Mouse (Mus musculus): ENCODE measurements around the gene Sall4. TPM values are rescaled to one million over a fixed set of nuclear protein-coding genes. Genes with fewer than 3 reads are reported as not detected.
"Not testable (repeated sequence)": the region's sequence is repeated elsewhere in the genome, so short reads cannot be mapped to it uniquely, and the experiment has no call there.

Gene Sall4
- polyA plus RNA-seq, 1 experiment: not detected

- peaks cover 15% of the 10 kb centered on the region for H3K27me3 ChIP-seq (ENCODE audit: control insufficient read depth, insufficient read depth, low read length)
- WGBS: 28% methylated on average over 4 of the region's 4 CpGs
Measured at GRCm38 (mm10) chr2:168761954-168762353, 5.8 kb downstream of the Sall4 start.

DNA sequence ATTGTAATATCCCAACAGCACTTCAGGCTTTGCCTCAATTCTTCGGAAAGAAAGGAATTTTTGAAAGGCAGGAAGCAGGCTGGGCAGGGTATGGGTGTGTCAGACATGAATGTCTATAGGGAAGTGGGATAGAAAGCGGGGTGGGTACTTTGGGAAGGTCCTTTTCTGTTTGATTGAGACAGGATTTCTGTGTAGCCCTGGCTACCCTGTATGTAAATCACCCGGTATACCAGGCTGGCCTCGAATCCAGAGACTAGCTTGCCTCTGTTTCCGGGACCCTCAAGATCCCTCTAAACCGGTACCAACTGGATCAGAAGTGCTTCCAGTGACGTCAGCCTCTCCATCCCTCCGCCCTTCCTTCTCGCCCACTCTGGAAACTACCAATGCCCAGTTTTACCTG lies 6.6 kb downstream of the Sall4 start:
- no peak overlapping the region for H3K4me3 ChIP-seq (ENCODE audit: extremely low read depth, insufficient read depth, insufficient read length)
- 70% methylated on average over 9 of the region's 9 CpGs for WGBS
- no peak overlapping the region for H3K27ac ChIP-seq (ENCODE audit: insufficient read depth, low read length)
- no peaks in the 10 kb centered on the region for H3K4me1 ChIP-seq (ENCODE audit: control insufficient read depth, insufficient read depth, insufficient read length)
- peaks cover 10% of the 10 kb centered on the region for H3K27me3 ChIP-seq (ENCODE audit: control insufficient read depth, insufficient read depth, low read length)
- TF ChIP-seq POLR2A (IDR thresholded peaks at IDR 0.05; ENCODE audit: low read depth, low read length) (no peak), CTCF (IDR thresholded peaks at IDR 0.05; ENCODE audit: extremely low read depth, insufficient read depth, insufficient read length, insufficient replicate concordance) (no peak)
- no peak for DNase-seq (ENCODE audit: low read depth in 1 of 2, low spot score in 2 of 2)
- no peaks in the 10 kb centered on the region for H3K36me3 ChIP-seq (ENCODE audit: control insufficient read depth, insufficient read depth, low read length)

More at GRCm38 (mm10) chr2:168761954-168762353, 5.8 kb downstream of the Sall4 start:
- no peak overlapping the region for H3K27ac ChIP-seq (ENCODE audit: insufficient read depth, low read length)
- no peaks in the 10 kb centered on the region; the same call in 1 of the 2 replicates for H3K4me1 ChIP-seq (ENCODE audit: control insufficient read depth, insufficient read depth, insufficient read length)
- H3K4me3 ChIP-seq (ENCODE audit: extremely low read depth, insufficient read depth, insufficient read length): no peak overlapping the region
- TF ChIP-seq POLR2A (IDR thresholded peaks at IDR 0.05; ENCODE audit: low read depth, low read length) (no peak), CTCF (IDR thresholded peaks at IDR 0.05; ENCODE audit: extremely low read depth, insufficient read depth, insufficient read length, insufficient replicate concordance) (no peak)
- no peaks in the 10 kb centered on the region for H3K36me3 ChIP-seq (ENCODE audit: control insufficient read depth, insufficient read depth, low read length)
- DNase-seq (ENCODE audit: low read depth in 1 of 2, low spot score in 2 of 2): no peak

DNA sequence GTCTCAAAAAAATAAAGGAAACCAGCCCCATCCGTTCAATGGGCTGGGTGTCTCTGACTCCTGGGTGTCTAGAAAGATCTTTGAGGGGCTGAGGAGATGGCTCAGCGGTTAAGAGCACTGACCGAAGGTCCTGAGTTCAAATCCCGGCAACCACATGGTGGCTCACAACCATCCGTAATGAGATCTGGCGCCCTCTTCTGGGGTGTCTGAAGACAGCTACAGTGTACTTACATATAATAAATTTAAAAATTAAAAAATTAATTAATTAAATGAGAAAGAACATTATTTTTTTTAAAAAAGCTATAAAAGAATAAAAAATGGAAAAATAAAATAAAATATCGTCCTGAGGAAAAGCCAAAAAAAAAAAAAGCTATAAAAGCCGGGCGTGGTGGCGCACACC lies 23.3 kb downstream of the Sall4 start:
- H3K27me3 ChIP-seq (ENCODE audit: control insufficient read depth, insufficient read depth, low read length); H3K27ac ChIP-seq (ENCODE audit: insufficient read depth, low read length); H3K36me3 ChIP-seq (ENCODE audit: control insufficient read depth, insufficient read depth, low read length); DNase-seq (ENCODE audit: low read depth in 1 of 2, low spot score in 2 of 2); H3K4me1 ChIP-seq (ENCODE audit: control insufficient read depth, insufficient read depth, insufficient read length); H3K4me3 ChIP-seq (ENCODE audit: extremely low read depth, insufficient read depth, insufficient read length): not testable (repeated sequence)
- WGBS: 88% methylated on average over 10 of the region's 10 CpGs

DNA sequence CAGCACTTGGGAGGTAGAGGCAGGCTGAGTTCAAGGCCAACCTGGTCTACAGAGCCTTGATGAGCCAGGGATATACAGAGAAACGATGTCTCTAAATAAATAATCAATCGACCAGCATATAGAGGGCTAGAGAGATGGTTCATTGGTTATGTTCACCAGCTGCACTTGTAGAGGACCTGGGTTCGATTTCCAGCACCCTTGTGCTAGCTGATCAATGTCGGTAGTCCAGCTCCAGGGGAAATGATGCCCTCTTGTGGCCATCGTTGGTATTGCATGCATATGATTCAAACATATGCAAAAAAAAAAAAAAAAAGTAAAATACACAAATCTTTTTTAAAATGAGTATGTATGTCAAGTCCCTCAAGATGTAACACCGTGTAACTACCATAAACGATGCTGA lies 25.1 kb downstream of the Sall4 start:
- 22% methylated on average over 7 of the region's 7 CpGs for WGBS
- H3K27me3 ChIP-seq (ENCODE audit: control insufficient read depth, insufficient read depth, low read length): peaks cover 10% of the 10 kb centered on the region
- TF ChIP-seq CTCF (IDR thresholded peaks at IDR 0.05; ENCODE audit: extremely low read depth, insufficient read depth, insufficient read length, insufficient replicate concordance): peak; percentile 28; the same call in 1 of the 2 replicates
- TF ChIP-seq POLR2A (IDR thresholded peaks at IDR 0.05; ENCODE audit: low read depth, low read length): no peak
- H3K36me3 ChIP-seq (ENCODE audit: control insufficient read depth, insufficient read depth, low read length): no peaks in the 10 kb centered on the region
- DNase-seq (ENCODE audit: low read depth in 1 of 2, low spot score in 2 of 2): peak in 1 of 2 experiments; percentile 32
- H3K27ac ChIP-seq (ENCODE audit: insufficient read depth, low read length): no peak overlapping the region
- peaks cover 5% of the 10 kb centered on the region; the same call in 1 of the 2 replicates for H3K4me1 ChIP-seq (ENCODE audit: control insufficient read depth, insufficient read depth, insufficient read length)
- no peak overlapping the region for H3K4me3 ChIP-seq (ENCODE audit: extremely low read depth, insufficient read depth, insufficient read length)

DNA sequence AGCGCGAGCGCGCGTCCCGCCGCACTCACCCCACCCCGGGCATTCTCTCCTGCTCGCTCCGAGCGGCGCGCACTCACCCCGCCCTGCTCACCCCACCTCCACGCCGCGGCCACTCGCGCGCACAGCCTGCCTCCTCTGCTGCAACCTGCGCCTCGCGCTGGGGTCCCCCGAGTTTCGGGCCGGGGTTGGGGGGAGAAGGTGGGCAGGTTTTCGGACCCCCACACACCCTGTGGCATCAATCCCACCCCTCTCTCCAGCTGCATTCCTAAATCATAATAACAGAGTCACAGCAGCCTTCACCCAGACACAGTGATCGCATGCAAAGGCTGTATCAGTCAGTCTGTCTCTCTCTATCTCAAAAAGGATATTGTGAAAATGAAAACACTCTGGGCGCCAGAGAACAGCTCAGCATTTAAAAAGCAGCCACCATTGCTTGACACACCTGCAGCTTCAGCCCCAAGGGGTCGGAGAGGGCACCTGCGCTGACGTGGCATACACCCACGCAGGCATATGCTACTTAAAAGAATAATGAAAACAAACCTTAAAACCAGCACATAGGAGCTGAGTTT lies 25.6 kb downstream of the Sall4 start, which contains the start of gene Atp9a:
TSS of gene Atp9a (minus strand) at position 351 of the 569 bp plus-strand sequence.
- DNase-seq (ENCODE audit: low read depth in 1 of 2, low spot score in 2 of 2): no peak

DNA sequence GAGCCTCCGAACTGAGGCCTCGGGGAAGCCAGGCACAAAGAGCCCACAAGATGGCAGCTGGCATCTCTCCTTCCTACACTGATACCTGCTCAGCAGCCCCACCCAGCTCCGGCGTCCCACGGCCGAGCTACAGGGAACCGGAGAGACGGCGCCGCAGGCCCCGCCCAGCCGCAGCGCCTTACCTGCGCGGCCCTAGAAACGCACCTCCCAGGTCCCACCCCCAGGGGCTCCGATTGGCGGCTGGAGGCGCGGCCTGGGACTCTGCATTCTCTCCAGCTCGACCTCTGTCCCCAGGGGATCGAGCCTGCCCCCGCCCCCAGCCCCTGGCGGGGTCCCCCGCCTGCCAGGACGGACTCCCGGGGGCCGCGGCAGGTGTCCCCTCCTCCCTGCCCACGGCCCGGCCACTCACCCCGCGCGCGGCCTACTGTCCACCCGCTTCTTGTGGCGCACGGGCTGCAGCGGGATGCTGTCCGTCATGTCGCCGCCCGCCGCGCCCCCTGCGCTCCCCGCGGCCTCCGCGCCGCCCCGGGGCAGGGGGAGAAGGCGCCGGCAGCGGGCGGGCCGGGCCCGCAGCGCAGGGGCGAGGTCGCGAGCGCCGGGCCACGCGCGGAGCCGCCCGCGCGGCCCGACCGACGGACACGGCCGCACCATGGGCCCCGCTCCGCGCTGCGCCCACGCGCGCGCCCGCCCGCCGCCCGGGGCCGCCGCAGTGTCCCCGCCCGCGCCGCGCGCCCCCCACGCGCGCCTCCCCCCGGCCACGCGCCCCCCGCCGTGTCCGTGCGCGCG lies 26.3 kb downstream of the Sall4 start:
- Histone ChIP-seq H3K27ac (ENCODE audit: insufficient read depth, low read length) (no peak overlapping the region), H3K4me3 (ENCODE audit: extremely low read depth, insufficient read depth, insufficient read length) (peak overlapping the region; percentile 51)

More for the DNA sequence above, 25.6 kb downstream of the Sall4 start, which contains the start of gene Atp9a:
- peaks cover 5% of the 10 kb centered on the region; the same call in 1 of the 2 replicates for H3K4me1 ChIP-seq (ENCODE audit: control insufficient read depth, insufficient read depth, insufficient read length)
- peaks cover 10% of the 10 kb centered on the region for H3K27me3 ChIP-seq (ENCODE audit: control insufficient read depth, insufficient read depth, low read length)
- WGBS: 8% methylated on average over 27 of the region's 33 CpGs
- no peak for TF ChIP-seq POLR2A (IDR thresholded peaks at IDR 0.05; ENCODE audit: low read depth, low read length)
- no peak for TF ChIP-seq CTCF (IDR thresholded peaks at IDR 0.05; ENCODE audit: extremely low read depth, insufficient read depth, insufficient read length, insufficient replicate concordance)
- no peaks in the 10 kb centered on the region for H3K36me3 ChIP-seq (ENCODE audit: control insufficient read depth, insufficient read depth, low read length)
- no peak within 1 kb of the TSS for H3K27ac ChIP-seq (ENCODE audit: insufficient read depth, low read length)
- peak within 1 kb of the TSS; percentile 51 for H3K4me3 ChIP-seq (ENCODE audit: extremely low read depth, insufficient read depth, insufficient read length)

More for the DNA sequence above, 26.3 kb downstream of the Sall4 start:
- Histone ChIP-seq H3K27me3 (ENCODE audit: control insufficient read depth, insufficient read depth, low read length) (peaks cover 10% of the 10 kb centered on the region), H3K36me3 (ENCODE audit: control insufficient read depth, insufficient read depth, low read length) (no peaks in the 10 kb centered on the region), H3K4me1 (ENCODE audit: control insufficient read depth, insufficient read depth, insufficient read length) (peaks cover 5% of the 10 kb centered on the region; the same call in 1 of the 2 replicates)
- no peak for TF ChIP-seq CTCF (IDR thresholded peaks at IDR 0.05; ENCODE audit: extremely low read depth, insufficient read depth, insufficient read length, insufficient replicate concordance)
- no peak for TF ChIP-seq POLR2A (IDR thresholded peaks at IDR 0.05; ENCODE audit: low read depth, low read length)
- DNase-seq (ENCODE audit: low read depth in 1 of 2, low spot score in 2 of 2): peak in 1 of 2 experiments; percentile 32
- WGBS: 8% methylated on average over 83 of the region's 108 CpGs
